Mouse (Mus musculus) lung, postnatal 0 days (tissue): ENCODE results near the gene Rgs7.

Experiments
- CTCF ChIP-seq: IDR thresholded peaks from 2 replicates; pipeline ENCODE4 v1.5.1; 2016; ENCODE audit warnings: antibody characterized with exemption, mild to moderate bottlenecking
- EP300 ChIP-seq: IDR thresholded peaks from 2 replicates; pipeline ENCODE4 v1.6.1; 2016; ENCODE audit warnings: antibody characterized with exemption, mild to moderate bottlenecking, control low read depth

DNA sequence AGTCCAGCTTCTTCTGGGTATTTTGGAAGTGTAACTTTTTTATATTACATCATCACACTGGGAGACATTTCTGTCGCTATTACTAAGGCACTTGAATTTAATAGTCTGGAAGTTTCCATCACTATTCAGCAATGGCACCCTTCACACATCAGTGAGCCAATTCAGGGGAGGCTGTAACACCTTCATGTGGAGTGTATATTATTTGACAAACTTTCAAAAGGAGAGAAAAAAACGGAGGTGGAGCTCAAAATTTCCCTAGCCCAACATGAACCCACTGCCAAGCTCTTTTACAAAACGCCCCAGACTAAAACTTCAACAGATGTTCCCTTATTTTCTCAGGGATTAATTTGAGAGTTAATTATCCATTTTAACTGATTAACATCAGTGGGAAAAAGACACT, 191.9 kb downstream of the Rgs7 start:
- TF ChIP-seq CTCF (no peak), EP300 (no peak)
